Mouse (Mus musculus) gastrocnemius, postnatal 14 days (tissue): ENCODE measurements around the gene Shank2. TPM values are rescaled to one million over a fixed set of nuclear protein-coding genes. Genes with fewer than 3 reads are reported as not detected.

Experiments used
- DNase-seq: peaks from one replicate; pipeline ENCODE4 v3.0.0; 2021; ENCODE audit warnings: mixed read lengths
- intact Hi-C: fragments of 180-260 bp; cut with DNase I; formaldehyde crosslinking; loops from one replicate; pipeline ENCODE4 v1.15.1; 2025; ENCODE audit warnings: low total_unique reads
- total RNA-seq, 2 experiments: library from RNA; stranded (reverse); gene quantifications; 2 replicates each; pipeline ENCODE4 v1.2.3; 2021

Shank2 gene
- total RNA-seq, 2 experiments from 2014 or later = 0.07 to 0.39 TPM

- intact Hi-C loops = loop anchor here (10.0 kb wide), 1 partner anchor 338 kb away; no protein-coding TSS in a partner anchor
- DNase-seq = no peak
Measured at GRCm38 (mm10) chr7:144087277-144087676, 85.5 kb downstream of the Shank2 start.

GRCm38 (mm10) chr7:144094132-144094531, 92.4 kb downstream of the Shank2 start:
- intact Hi-C loops = no loop called here
- no peak for DNase-seq

- intact Hi-C loops = no loop called here
- no peak for DNase-seq
Measured at GRCm38 (mm10) chr7:144097314-144097713, 95.6 kb downstream of the Shank2 start.

GRCm38 (mm10) chr7:144102222-144102980, 100.7 kb downstream of the Shank2 start:
- intact Hi-C loops = no loop called here
- DNase-seq = no peak

DNA sequence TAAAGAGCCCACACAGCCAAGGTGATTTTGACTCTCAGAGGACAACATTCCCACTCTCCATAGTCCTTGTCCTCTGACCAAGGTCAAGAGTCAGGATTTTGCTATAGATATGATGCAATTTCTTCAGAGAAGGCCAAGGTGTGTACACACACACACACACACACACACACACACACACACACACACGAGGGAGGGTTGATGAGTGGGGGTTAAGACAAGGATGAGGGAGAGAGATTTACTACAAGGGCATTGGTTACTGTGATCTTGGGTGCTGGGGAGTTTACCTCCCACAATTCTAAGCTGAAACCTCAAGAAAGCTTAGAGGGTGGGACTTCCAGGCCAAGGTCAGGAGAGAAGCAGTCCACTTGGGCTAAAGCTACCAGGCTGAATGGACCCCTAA, 104.2 kb downstream of the Shank2 start:
- intact Hi-C loops = no loop called here

GRCm38 (mm10) chr7:144106352-144107011, 104.8 kb downstream of the Shank2 start:
- intact Hi-C loops = no loop called here
- no peak for DNase-seq

More for the DNA sequence above, 104.2 kb downstream of the Shank2 start:
- DNase-seq = no peak

DNA sequence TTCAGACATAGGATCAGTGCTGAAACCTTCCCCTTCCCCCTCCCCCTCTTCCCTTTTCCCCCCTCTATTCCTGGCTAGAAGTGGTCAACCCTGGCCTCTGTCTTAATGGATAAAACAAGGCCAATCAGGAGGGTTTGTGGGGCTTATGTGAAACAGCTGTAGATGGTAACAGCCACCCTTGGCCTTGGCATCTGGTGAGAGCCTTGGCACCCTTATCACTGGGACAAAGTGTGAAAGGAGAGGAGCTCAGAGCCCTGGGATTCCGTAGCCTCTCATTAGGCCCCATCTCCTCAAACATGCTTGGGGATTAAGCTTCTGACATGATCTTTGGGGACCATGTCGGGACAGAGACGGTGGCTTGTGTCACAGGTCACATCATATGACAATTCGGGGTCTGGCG, 106.4 kb downstream of the Shank2 start:
- DNase-seq = no peak
- intact Hi-C loops = no loop called here

- intact Hi-C loops = no loop called here
- no peak for DNase-seq
Measured at GRCm38 (mm10) chr7:144111026-144111604, 109.4 kb downstream of the Shank2 start.

DNA sequence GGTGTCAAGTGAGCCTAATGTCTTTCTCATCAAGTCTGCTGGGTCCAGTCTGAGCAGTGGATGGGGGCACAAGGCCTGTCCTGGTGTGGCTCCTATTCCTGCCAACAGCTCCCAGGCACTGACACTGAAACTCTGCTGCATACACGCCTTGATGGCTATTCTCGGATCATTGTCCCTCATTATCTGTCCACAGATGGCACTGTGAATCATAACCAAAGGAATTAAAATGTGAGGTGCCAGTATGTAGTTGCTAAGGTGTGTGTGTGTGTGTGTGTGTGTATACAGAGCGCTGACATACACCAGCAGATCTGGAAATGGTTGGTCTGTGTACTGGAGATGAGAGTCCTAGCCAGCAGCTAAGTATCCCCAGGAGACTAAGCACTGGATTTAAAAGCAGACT, 110.3 kb downstream of the Shank2 start:
- intact Hi-C loops = no loop called here
- DNase-seq = no peak

- no peak for DNase-seq
- intact Hi-C loops = no loop called here
Measured at GRCm38 (mm10) chr7:144114230-144114629, 112.5 kb downstream of the Shank2 start.

DNA sequence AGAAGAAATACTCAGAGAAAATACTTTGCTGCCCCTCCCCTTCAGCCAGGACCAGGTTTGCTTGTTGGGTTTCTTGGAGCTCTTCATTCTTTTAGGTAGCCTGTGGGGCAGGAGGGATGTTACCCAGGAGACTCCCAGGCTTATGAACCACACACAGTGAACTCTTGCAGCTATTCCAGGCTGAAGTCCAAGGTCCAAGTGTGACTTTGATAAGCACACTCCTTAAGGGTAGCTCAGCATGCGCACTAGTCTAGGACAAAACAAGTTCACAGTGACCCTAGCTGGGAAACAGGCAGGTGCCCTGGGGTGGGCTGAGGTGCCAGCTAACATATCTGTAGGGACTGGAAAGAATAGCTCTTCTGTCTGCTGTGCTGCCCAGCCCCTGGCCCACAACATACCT, 117.8 kb downstream of the Shank2 start:
- intact Hi-C loops = no loop called here

DNA sequence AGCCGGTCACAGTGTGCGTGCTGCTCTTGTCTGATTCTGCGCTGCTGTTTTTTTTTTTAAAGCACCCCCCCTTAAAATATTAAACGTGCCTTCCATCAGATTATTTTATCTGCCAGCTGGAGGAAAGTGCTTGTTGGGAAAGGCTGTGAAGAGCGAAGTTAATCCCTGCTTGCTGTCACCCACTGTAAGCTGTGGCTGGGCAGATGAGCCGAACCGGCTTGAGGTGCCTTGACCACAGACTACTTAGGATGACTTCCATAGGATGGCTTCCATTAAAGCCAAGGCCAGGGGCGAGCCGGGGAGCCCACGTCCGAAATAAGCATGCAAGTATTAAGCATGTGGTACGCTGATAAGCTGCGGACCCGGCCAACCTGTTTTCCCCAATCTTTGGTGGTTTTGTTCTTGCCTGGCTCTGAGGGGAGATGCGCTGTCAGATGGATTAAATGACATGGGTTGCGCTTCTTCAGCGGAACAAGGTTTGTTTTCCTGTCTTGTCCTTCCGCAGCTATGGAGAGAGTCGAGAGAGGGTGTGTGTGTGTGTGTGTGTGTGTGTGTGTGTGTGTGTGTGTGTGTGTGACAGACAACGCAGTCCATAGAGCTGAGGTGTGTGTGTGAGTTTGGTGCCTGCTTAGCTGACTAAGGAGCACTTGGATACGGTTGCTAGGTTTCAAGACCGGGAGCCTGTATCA, 131.1 kb downstream of the Shank2 start:
- DNase-seq = no peak
- intact Hi-C loops = no loop called here

More for the DNA sequence above, 117.8 kb downstream of the Shank2 start:
- DNase-seq = no peak

DNA sequence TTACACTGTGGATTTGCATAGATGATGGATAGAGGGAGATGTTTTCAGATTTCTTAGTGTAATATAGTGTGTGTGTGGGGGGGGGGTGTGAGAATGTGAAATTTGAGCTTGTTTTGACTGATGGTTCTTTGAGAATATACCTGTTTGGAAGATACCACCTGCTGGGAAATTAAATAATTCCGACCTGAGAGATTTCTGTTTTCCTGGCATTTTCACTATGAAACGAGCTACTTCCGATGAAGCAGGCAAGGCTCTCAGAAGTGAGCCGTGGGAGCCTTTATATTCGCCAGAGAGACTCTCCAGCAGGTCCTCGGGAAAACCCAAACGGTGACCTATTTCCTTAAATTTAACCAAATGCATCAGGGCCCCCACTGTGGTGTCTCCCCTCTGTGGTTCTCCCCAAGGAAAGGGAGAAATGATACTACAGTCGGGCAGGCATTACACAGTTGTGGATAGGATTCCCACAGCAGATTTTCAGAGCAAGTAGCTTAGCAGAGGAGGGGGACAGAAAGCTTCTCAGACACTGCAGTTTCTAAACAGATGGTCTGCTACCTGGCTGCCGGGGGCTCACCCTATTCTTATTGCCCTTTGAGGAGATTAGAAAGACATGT, 131.8 kb downstream of the Shank2 start:
- intact Hi-C loops = no loop called here

DNA sequence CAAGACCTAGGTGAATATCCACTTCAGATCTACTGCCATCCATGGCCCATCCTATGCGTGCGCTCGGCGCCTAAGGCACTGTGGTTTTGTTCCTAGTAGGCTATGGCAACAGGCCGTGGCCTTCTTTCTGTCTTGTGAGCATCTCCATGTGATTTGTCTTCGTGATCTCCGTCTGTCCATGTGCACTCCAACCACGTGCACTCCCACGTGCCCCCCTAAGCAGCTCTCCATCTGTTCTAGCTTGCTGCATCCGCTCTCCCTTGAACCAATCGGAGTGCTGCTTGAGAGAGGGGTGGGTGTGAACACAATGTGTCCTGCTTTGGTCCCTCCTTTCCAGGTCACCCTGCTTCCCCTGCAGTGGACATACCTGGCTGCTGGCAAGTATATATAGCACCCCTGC, 133.0 kb downstream of the Shank2 start:
- intact Hi-C loops = no loop called here
- no peak for DNase-seq

More for the DNA sequence above, 131.8 kb downstream of the Shank2 start:
- no peak for DNase-seq

DNA sequence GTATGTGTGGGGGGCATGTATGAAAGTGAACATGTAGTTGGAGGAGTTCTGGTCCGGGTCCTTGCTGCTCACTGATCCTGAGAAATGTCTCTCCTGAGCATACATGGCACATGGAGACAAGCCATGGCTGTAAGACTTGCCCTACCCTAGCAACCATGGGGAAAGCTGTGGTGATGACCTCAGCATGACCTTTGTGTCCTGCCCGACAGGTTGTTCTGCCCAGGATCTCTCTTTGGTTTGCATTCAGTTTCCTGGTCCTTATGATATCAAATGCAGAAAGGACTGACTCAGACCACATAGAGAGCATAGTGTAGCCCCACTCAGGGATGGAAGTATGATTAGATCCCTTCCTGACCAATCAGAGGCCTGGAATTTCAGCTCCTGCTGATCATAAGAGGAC, 136.1 kb downstream of the Shank2 start:
- no peak for DNase-seq
- intact Hi-C loops = no loop called here

- intact Hi-C loops = no loop called here
- DNase-seq = no peak
Measured at GRCm38 (mm10) chr7:144138476-144138875, 136.7 kb downstream of the Shank2 start.

DNA sequence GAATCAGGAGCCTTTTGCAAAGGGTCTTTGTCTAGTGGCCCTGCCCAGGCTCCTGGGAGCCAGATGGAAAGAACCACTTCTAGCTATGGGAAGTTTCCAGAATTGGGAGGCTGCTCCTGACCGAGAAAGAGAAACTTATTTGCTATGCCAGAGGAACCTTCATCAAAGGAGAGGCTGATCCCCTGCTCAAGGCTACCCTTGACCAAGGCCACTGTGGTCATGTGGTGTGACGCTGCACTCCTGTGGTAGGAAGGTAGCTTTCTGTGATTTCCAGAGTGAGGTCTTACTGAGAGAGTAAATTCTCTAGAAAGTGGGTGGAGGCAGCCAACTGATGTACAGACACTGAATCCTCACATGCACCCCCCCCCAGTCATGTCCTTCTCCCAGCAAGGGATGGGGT, 138.0 kb downstream of the Shank2 start:
- intact Hi-C loops = no loop called here
- no peak for DNase-seq

DNA sequence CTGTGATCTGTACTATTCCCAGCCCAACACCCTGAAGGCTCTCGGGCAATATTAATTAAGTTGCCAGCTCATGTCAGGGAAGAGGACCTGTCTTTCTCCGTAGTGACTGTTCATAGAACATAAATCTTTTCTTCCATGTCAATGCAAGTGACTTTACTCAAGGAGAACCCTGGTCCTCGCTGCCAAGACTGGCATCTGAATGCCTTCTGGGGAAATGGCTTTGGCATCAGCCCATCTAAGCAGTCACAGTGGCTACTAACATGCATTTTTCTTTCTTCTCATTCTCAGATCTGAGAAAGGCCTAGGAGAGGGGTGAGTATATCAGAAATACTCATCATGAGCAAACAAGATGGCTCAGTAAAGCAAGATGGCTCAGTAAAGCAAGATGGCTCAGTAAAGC, 138.7 kb downstream of the Shank2 start:
- DNase-seq = no peak
- intact Hi-C loops = no loop called here

DNA sequence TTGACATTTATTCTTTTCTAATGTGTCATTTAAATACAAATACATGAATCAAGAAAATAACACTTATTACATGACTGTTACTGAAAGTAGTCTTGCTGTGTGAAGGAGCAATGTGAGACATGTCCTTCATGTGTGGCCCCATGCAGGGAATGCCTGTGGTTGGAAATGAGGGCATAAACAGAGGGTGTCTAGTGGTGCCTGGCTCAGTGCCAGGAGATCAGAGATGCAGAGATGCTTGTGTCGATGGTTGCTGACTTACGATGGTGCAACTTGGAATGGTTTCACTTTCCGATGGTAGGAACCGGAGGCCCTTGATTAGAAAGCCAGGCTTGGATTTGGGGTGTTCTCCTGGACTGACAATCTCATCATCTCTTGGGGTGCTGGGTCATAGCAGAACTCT, 140.3 kb downstream of the Shank2 start:
- intact Hi-C loops = no loop called here
- DNase-seq = no peak

DNA sequence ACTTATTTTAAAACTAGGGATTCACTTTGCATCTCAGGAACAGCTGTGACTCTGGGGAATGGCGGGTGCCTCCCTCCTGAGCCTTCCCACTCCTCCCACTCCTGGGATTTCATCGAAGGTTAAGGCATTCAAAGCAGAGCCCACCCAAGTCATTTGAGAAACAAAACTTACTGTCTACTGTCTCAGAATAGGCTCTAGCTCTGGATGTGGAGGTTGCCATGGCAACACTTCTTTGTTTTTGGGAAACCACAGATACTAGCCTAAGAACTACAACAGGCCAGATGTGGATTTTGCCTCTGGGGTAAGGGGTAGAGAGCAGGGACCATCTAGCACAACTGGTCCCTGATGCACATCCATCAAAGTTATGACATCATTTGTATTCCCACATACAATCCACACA, 142.2 kb downstream of the Shank2 start:
- DNase-seq = no peak
- intact Hi-C loops = no loop called here
